Mouse (Mus musculus): ENCODE measurements at regions not wholly inside any gene's neighbourhood (a gene's known extent, or its start where the extent isn't known, plus 50 kb on each side); places are given as distances from the start of the nearest gene placed in this dataset.

- Histone ChIP-seq H3ac (ENCODE audit: control insufficient read depth, insufficient read length, low read depth) (no peak overlapping the region), H3K36me3 (ENCODE audit: control insufficient read depth, insufficient read depth) (no peaks in the 10 kb centered on the region), H3K79me2 (ENCODE audit: control insufficient read depth, insufficient read depth) (no peaks in the 10 kb centered on the region), H3K27me3 (ENCODE audit: control insufficient read depth, insufficient read depth, insufficient read length) (no peaks in the 10 kb centered on the region), H3K79me3 (ENCODE audit: low read depth) (no peaks in the 10 kb centered on the region), H3K4me3 (ENCODE audit: insufficient read depth, poor library complexity, severe bottlenecking) (no peak overlapping the region)
- TF ChIP-seq CTCF (IDR thresholded peaks at IDR 0.05; ENCODE audit: control insufficient read depth, insufficient read depth, insufficient read length) = no peak
- TF ChIP-seq MYOD1 (IDR thresholded peaks at IDR 0.05; ENCODE audit: control insufficient read depth, insufficient read length, low read depth) = no peak
- no peak for TF ChIP-seq CEBPB (IDR thresholded peaks at IDR 0.05; ENCODE audit: low read depth)
- TF ChIP-seq FOSL1 (IDR thresholded peaks at IDR 0.05; ENCODE audit: insufficient read depth, low read length, poor library complexity, severe bottlenecking) = no peak
- no peak for TF ChIP-seq USF1 (IDR thresholded peaks at IDR 0.05; ENCODE audit: low read depth)
- TF ChIP-seq MYOG (IDR thresholded peaks at IDR 0.05; ENCODE audit: control insufficient read depth, extremely low read depth, insufficient read length) = no peak
- no peak for TF ChIP-seq MAX (IDR thresholded peaks at IDR 0.05)
These were observed 644.5 kb downstream of the Inhba start for GRCm38 (mm10) chr13:16656110-16656509.

- Histone ChIP-seq H3K79me2 (ENCODE audit: control insufficient read depth, insufficient read depth) (no peaks in the 10 kb centered on the region), H3ac (ENCODE audit: control insufficient read depth, insufficient read length, low read depth) (peak overlapping the region; percentile 18), H3K79me3 (ENCODE audit: low read depth) (no peaks in the 10 kb centered on the region), H3K36me3 (ENCODE audit: control insufficient read depth, insufficient read depth) (no peaks in the 10 kb centered on the region), H3K4me3 (ENCODE audit: insufficient read depth, poor library complexity, severe bottlenecking) (no peak overlapping the region), H3K27me3 (ENCODE audit: control insufficient read depth, insufficient read depth, insufficient read length) (no peaks in the 10 kb centered on the region)
- TF ChIP-seq MAX (IDR thresholded peaks at IDR 0.05) (no peak), MYOD1 (IDR thresholded peaks at IDR 0.05; ENCODE audit: control insufficient read depth, insufficient read length, low read depth) (peak; percentile 82)
These were observed 648.2 kb downstream of the Inhba start for GRCm38 (mm10) chr13:16659894-16660293.

GRCm38 (mm10) chr13:16668652-16669051 is 657.0 kb downstream of the Inhba start:
- H3K79me2 ChIP-seq (ENCODE audit: control insufficient read depth, insufficient read depth) = no peaks in the 10 kb centered on the region
- no peaks in the 10 kb centered on the region for H3K79me3 ChIP-seq (ENCODE audit: low read depth)
- no peak overlapping the region for H3ac ChIP-seq (ENCODE audit: control insufficient read depth, insufficient read length, low read depth)
- TF ChIP-seq CEBPB (IDR thresholded peaks at IDR 0.05; ENCODE audit: low read depth) = no peak
- no peak for TF ChIP-seq CTCF (IDR thresholded peaks at IDR 0.05; ENCODE audit: control insufficient read depth, insufficient read depth, insufficient read length)
- TF ChIP-seq MYOD1 (IDR thresholded peaks at IDR 0.05; ENCODE audit: control insufficient read depth, insufficient read length, low read depth) = peak; percentile 36
- TF ChIP-seq FOSL1 (IDR thresholded peaks at IDR 0.05; ENCODE audit: insufficient read depth, low read length, poor library complexity, severe bottlenecking) = peak; percentile 54
- TF ChIP-seq MYOG (IDR thresholded peaks at IDR 0.05; ENCODE audit: control insufficient read depth, extremely low read depth, insufficient read length) = no peak
- TF ChIP-seq MAX (IDR thresholded peaks at IDR 0.05) = peak; percentile 48
- no peak for TF ChIP-seq USF1 (IDR thresholded peaks at IDR 0.05; ENCODE audit: low read depth)
- no peaks in the 10 kb centered on the region for H3K27me3 ChIP-seq (ENCODE audit: control insufficient read depth, insufficient read depth, insufficient read length)
- no peak overlapping the region for H3K4me3 ChIP-seq (ENCODE audit: insufficient read depth, poor library complexity, severe bottlenecking)
- H3K36me3 ChIP-seq (ENCODE audit: control insufficient read depth, insufficient read depth) = no peaks in the 10 kb centered on the region

DNA sequence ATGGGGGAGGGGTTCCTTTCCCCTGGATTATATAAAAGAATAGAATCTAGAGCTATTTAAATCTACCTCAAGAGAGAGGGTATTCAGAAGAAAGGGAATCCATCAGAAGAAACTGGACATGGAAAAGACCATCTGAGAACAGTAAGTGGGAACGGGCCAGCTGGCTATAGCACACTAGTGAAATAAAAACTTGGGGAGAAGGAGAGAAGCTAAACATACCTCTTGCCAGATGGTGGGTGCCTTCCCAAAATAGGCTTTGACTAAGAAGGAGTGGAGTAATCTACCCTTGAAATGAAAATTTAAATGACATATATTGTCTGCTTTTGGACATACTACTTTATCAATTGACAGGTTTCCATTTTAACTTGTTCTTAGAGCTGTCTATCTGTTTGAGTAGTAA is 657.6 kb downstream of the Inhba start:
- Histone ChIP-seq H3ac (ENCODE audit: control insufficient read depth, insufficient read length, low read depth) (no peak overlapping the region), H3K27me3 (ENCODE audit: control insufficient read depth, insufficient read depth, insufficient read length) (no peaks in the 10 kb centered on the region), H3K79me3 (ENCODE audit: low read depth) (no peaks in the 10 kb centered on the region), H3K36me3 (ENCODE audit: control insufficient read depth, insufficient read depth) (no peaks in the 10 kb centered on the region), H3K79me2 (ENCODE audit: control insufficient read depth, insufficient read depth) (no peaks in the 10 kb centered on the region), H3K4me3 (ENCODE audit: insufficient read depth, poor library complexity, severe bottlenecking) (no peak overlapping the region)
- TF ChIP-seq MAX (IDR thresholded peaks at IDR 0.05) (no peak), CEBPB (IDR thresholded peaks at IDR 0.05; ENCODE audit: low read depth) (no peak)

GRCm38 (mm10) chr13:16670047-16670733 is 658.5 kb downstream of the Inhba start:
- Histone ChIP-seq H3ac (ENCODE audit: control insufficient read depth, insufficient read length, low read depth) (no peak overlapping the region), H3K36me3 (ENCODE audit: control insufficient read depth, insufficient read depth) (no peaks in the 10 kb centered on the region), H3K79me3 (ENCODE audit: low read depth) (no peaks in the 10 kb centered on the region), H3K27me3 (ENCODE audit: control insufficient read depth, insufficient read depth, insufficient read length) (no peaks in the 10 kb centered on the region), H3K79me2 (ENCODE audit: control insufficient read depth, insufficient read depth) (no peaks in the 10 kb centered on the region), H3K4me3 (ENCODE audit: insufficient read depth, poor library complexity, severe bottlenecking) (no peak overlapping the region)
- TF ChIP-seq MYOD1 (IDR thresholded peaks at IDR 0.05; ENCODE audit: control insufficient read depth, insufficient read length, low read depth) (peak; percentile 29), CEBPB (IDR thresholded peaks at IDR 0.05; ENCODE audit: low read depth) (no peak), MAX (IDR thresholded peaks at IDR 0.05) (peak; percentile 36), CTCF (IDR thresholded peaks at IDR 0.05; ENCODE audit: control insufficient read depth, insufficient read depth, insufficient read length) (no peak), MYOG (IDR thresholded peaks at IDR 0.05; ENCODE audit: control insufficient read depth, extremely low read depth, insufficient read length) (no peak), FOSL1 (IDR thresholded peaks at IDR 0.05; ENCODE audit: insufficient read depth, low read length, poor library complexity, severe bottlenecking) (peak; percentile 84), USF1 (IDR thresholded peaks at IDR 0.05; ENCODE audit: low read depth) (no peak)

- Histone ChIP-seq H3K27me3 (ENCODE audit: control insufficient read depth, insufficient read depth, insufficient read length) (no peaks in the 10 kb centered on the region), H3K36me3 (ENCODE audit: control insufficient read depth, insufficient read depth) (no peaks in the 10 kb centered on the region), H3K79me2 (ENCODE audit: control insufficient read depth, insufficient read depth) (no peaks in the 10 kb centered on the region), H3ac (ENCODE audit: control insufficient read depth, insufficient read length, low read depth) (no peak overlapping the region), H3K4me3 (ENCODE audit: insufficient read depth, poor library complexity, severe bottlenecking) (no peak overlapping the region), H3K79me3 (ENCODE audit: low read depth) (no peaks in the 10 kb centered on the region)
- TF ChIP-seq MYOG (IDR thresholded peaks at IDR 0.05; ENCODE audit: control insufficient read depth, extremely low read depth, insufficient read length) (no peak), MAX (IDR thresholded peaks at IDR 0.05) (no peak), CTCF (IDR thresholded peaks at IDR 0.05; ENCODE audit: control insufficient read depth, insufficient read depth, insufficient read length) (no peak), FOSL1 (IDR thresholded peaks at IDR 0.05; ENCODE audit: insufficient read depth, low read length, poor library complexity, severe bottlenecking) (no peak), USF1 (IDR thresholded peaks at IDR 0.05; ENCODE audit: low read depth) (no peak), MYOD1 (IDR thresholded peaks at IDR 0.05; ENCODE audit: control insufficient read depth, insufficient read length, low read depth) (no peak), CEBPB (IDR thresholded peaks at IDR 0.05; ENCODE audit: low read depth) (no peak)
These were observed 659.1 kb downstream of the Inhba start for GRCm38 (mm10) chr13:16670736-16671135.

Measured in C2C12 (cell line).